Mouse (Mus musculus): ENCODE data around the gene Zfp27. TPM values are rescaled to one million over a fixed set of nuclear protein-coding genes. Genes with fewer than 3 reads are reported as not detected.
"Not testable (repeated sequence)": the region's sequence is repeated elsewhere in the genome, so short reads cannot be mapped to it uniquely, and the experiment has no call there.

Zfp27 gene
- polyA plus RNA-seq, 1 experiment from 2014 or later: 18.0 TPM

GRCm38 (mm10) chr7:29904101-29904500, 2.3 kb downstream of the Zfp27 start:
- Histone ChIP-seq H3K36me3 (ENCODE audit: control insufficient read depth, insufficient read depth) (peaks cover 14% of the 10 kb centered on the region), H3K4me2 (ENCODE audit: low read length) (no peak overlapping the region)
- 91% methylated on average over 4 of the region's 4 CpGs for WGBS

GRCm38 (mm10) chr7:29898351-29898750, 8.0 kb downstream of the Zfp27 start:
- no peaks in the 10 kb centered on the region for H3K4me1 ChIP-seq (replicated peaks; ENCODE audit: control insufficient read depth, insufficient read depth, low read length)
- no peaks in the 10 kb centered on the region for H3K27me3 ChIP-seq (replicated peaks; ENCODE audit: control insufficient read depth, insufficient read depth, low read length)
- no peak overlapping the region for H3K9ac ChIP-seq (replicated peaks; ENCODE audit: low read depth, low read length)
- H3K36me3 ChIP-seq (ENCODE audit: control insufficient read depth, insufficient read depth): peaks cover 65% of the 10 kb centered on the region
- H3K4me3 ChIP-seq (replicated peaks; ENCODE audit: low read length): no peak overlapping the region
- no peak for ATAC-seq
- no peak overlapping the region for H3K27ac ChIP-seq (ENCODE audit: low read length)
- no peak overlapping the region for H3K4me2 ChIP-seq (ENCODE audit: low read length)
- 97% methylated on average over 4 of the region's 4 CpGs for WGBS
- H3K9me3 ChIP-seq (ENCODE audit: control insufficient read depth, low read length): peaks cover 27% of the 10 kb centered on the region

More at GRCm38 (mm10) chr7:29904101-29904500, 2.3 kb downstream of the Zfp27 start:
- Histone ChIP-seq H3K9me3 (ENCODE audit: control insufficient read depth, low read length) (no peaks in the 10 kb centered on the region), H3K9ac (replicated peaks; ENCODE audit: low read depth, low read length) (no peak overlapping the region), H3K27me3 (replicated peaks; ENCODE audit: control insufficient read depth, insufficient read depth, low read length) (no peaks in the 10 kb centered on the region), H3K4me3 (replicated peaks; ENCODE audit: low read length) (no peak overlapping the region), H3K4me1 (replicated peaks; ENCODE audit: control insufficient read depth, insufficient read depth, low read length) (peaks cover 6% of the 10 kb centered on the region), H3K27ac (ENCODE audit: low read length) (no peak overlapping the region)
- ATAC-seq: no peak

- Histone ChIP-seq H3K4me2 (ENCODE audit: low read length) (no peak overlapping the region), H3K27ac (ENCODE audit: low read length) (no peak overlapping the region), H3K9me3 (ENCODE audit: control insufficient read depth, low read length) (peaks cover 30% of the 10 kb centered on the region), H3K4me1 (replicated peaks; ENCODE audit: control insufficient read depth, insufficient read depth, low read length) (no peaks in the 10 kb centered on the region), H3K27me3 (replicated peaks; ENCODE audit: control insufficient read depth, insufficient read depth, low read length) (no peaks in the 10 kb centered on the region), H3K4me3 (replicated peaks; ENCODE audit: low read length) (no peak overlapping the region), H3K36me3 (ENCODE audit: control insufficient read depth, insufficient read depth) (peaks cover 72% of the 10 kb centered on the region), H3K9ac (replicated peaks; ENCODE audit: low read depth, low read length) (no peak overlapping the region)
- 98% methylated on average over 4 of the region's 4 CpGs for WGBS
- no peak for ATAC-seq
Measured at GRCm38 (mm10) chr7:29892756-29893155, 13.6 kb downstream of the Zfp27 start.

- Histone ChIP-seq H3K27me3 (replicated peaks; ENCODE audit: control insufficient read depth, insufficient read depth, low read length) (no peaks in the 10 kb centered on the region), H3K9me3 (ENCODE audit: control insufficient read depth, low read length) (peaks cover 33% of the 10 kb centered on the region), H3K4me3 (replicated peaks; ENCODE audit: low read length) (no peak overlapping the region), H3K4me2 (ENCODE audit: low read length) (no peak overlapping the region), H3K4me1 (replicated peaks; ENCODE audit: control insufficient read depth, insufficient read depth, low read length) (no peaks in the 10 kb centered on the region), H3K9ac (replicated peaks; ENCODE audit: low read depth, low read length) (no peak overlapping the region), H3K36me3 (ENCODE audit: control insufficient read depth, insufficient read depth) (peaks cover 56% of the 10 kb centered on the region), H3K27ac (ENCODE audit: low read length) (no peak overlapping the region)
- no peak for ATAC-seq
- WGBS: 95% methylated on average over 7 of the region's 7 CpGs
Measured at GRCm38 (mm10) chr7:29890501-29890900, 15.9 kb downstream of the Zfp27 start.

- no peak overlapping the region for H3K4me2 ChIP-seq (ENCODE audit: low read length)
- no peak overlapping the region for H3K4me3 ChIP-seq (replicated peaks; ENCODE audit: low read length)
- H3K9ac ChIP-seq (replicated peaks; ENCODE audit: low read depth, low read length): no peak overlapping the region
- H3K36me3 ChIP-seq (ENCODE audit: control insufficient read depth, insufficient read depth): peaks cover 8% of the 10 kb centered on the region
- no peak overlapping the region for H3K27ac ChIP-seq (ENCODE audit: low read length)
- ATAC-seq: no peak
- 88% methylated on average over 7 of the region's 7 CpGs for WGBS
- H3K4me1 ChIP-seq (replicated peaks; ENCODE audit: control insufficient read depth, insufficient read depth, low read length): no peaks in the 10 kb centered on the region
- H3K9me3 ChIP-seq (ENCODE audit: control insufficient read depth, low read length): peaks cover 2% of the 10 kb centered on the region
- no peaks in the 10 kb centered on the region for H3K27me3 ChIP-seq (replicated peaks; ENCODE audit: control insufficient read depth, insufficient read depth, low read length)
Measured at GRCm38 (mm10) chr7:29880916-29881315, 25.5 kb downstream of the Zfp27 start.

GRCm38 (mm10) chr7:29880056-29880455, 26.3 kb downstream of the Zfp27 start:
- Histone ChIP-seq H3K9me3 (ENCODE audit: control insufficient read depth, low read length) (peaks cover 11% of the 10 kb centered on the region), H3K4me1 (replicated peaks; ENCODE audit: control insufficient read depth, insufficient read depth, low read length) (no peaks in the 10 kb centered on the region), H3K27ac (ENCODE audit: low read length) (no peak overlapping the region), H3K36me3 (ENCODE audit: control insufficient read depth, insufficient read depth) (peaks cover 17% of the 10 kb centered on the region), H3K9ac (replicated peaks; ENCODE audit: low read depth, low read length) (no peak overlapping the region), H3K27me3 (replicated peaks; ENCODE audit: control insufficient read depth, insufficient read depth, low read length) (no peaks in the 10 kb centered on the region), H3K4me3 (replicated peaks; ENCODE audit: low read length) (no peak overlapping the region), H3K4me2 (ENCODE audit: low read length) (no peak overlapping the region)
- 73% methylated on average over 7 of the region's 7 CpGs for WGBS
- ATAC-seq: no peak

- peaks cover 22% of the 10 kb centered on the region for H3K9me3 ChIP-seq (ENCODE audit: control insufficient read depth, low read length)
- peaks cover 28% of the 10 kb centered on the region for H3K36me3 ChIP-seq (ENCODE audit: control insufficient read depth, insufficient read depth)
Measured at GRCm38 (mm10) chr7:29877561-29877960, 28.8 kb downstream of the Zfp27 start.

GRCm38 (mm10) chr7:29874256-29874655, 32.1 kb downstream of the Zfp27 start:
- Histone ChIP-seq H3K4me2 (ENCODE audit: low read length) (no peak overlapping the region), H3K27ac (ENCODE audit: low read length) (no peak overlapping the region), H3K4me1 (replicated peaks; ENCODE audit: control insufficient read depth, insufficient read depth, low read length) (no peaks in the 10 kb centered on the region), H3K27me3 (replicated peaks; ENCODE audit: control insufficient read depth, insufficient read depth, low read length) (no peaks in the 10 kb centered on the region), H3K9ac (replicated peaks; ENCODE audit: low read depth, low read length) (no peak overlapping the region), H3K9me3 (ENCODE audit: control insufficient read depth, low read length) (peaks cover 25% of the 10 kb centered on the region), H3K36me3 (ENCODE audit: control insufficient read depth, insufficient read depth) (peaks cover 30% of the 10 kb centered on the region), H3K4me3 (replicated peaks; ENCODE audit: low read length) (no peak overlapping the region)
- ATAC-seq: no peak
- 92% methylated on average over 10 of the region's 10 CpGs for WGBS

More at GRCm38 (mm10) chr7:29877561-29877960, 28.8 kb downstream of the Zfp27 start:
- not testable (repeated sequence) for H3K27ac ChIP-seq (ENCODE audit: low read length); H3K4me1 ChIP-seq (replicated peaks; ENCODE audit: control insufficient read depth, insufficient read depth, low read length); H3K4me2 ChIP-seq (ENCODE audit: low read length); H3K9ac ChIP-seq (replicated peaks; ENCODE audit: low read depth, low read length); ATAC-seq; H3K27me3 ChIP-seq (replicated peaks; ENCODE audit: control insufficient read depth, insufficient read depth, low read length); H3K4me3 ChIP-seq (replicated peaks; ENCODE audit: low read length)
- 94% methylated on average over 9 of the region's 9 CpGs for WGBS

GRCm38 (mm10) chr7:29861660-29862059, 44.7 kb downstream of the Zfp27 start:
- H3K27me3 ChIP-seq (replicated peaks; ENCODE audit: control insufficient read depth, insufficient read depth, low read length): no peaks in the 10 kb centered on the region
- H3K27ac ChIP-seq (ENCODE audit: low read length): no peak overlapping the region
- H3K36me3 ChIP-seq (ENCODE audit: control insufficient read depth, insufficient read depth): peaks cover 5% of the 10 kb centered on the region; the same call in 1 of the 2 replicates
- peaks cover 10% of the 10 kb centered on the region for H3K4me1 ChIP-seq (replicated peaks; ENCODE audit: control insufficient read depth, insufficient read depth, low read length)
- no peaks in the 10 kb centered on the region for H3K9me3 ChIP-seq (ENCODE audit: control insufficient read depth, low read length)
- ATAC-seq: no peak
- no peak overlapping the region for H3K4me3 ChIP-seq (replicated peaks; ENCODE audit: low read length)
- no peak overlapping the region for H3K4me2 ChIP-seq (ENCODE audit: low read length)
- H3K9ac ChIP-seq (replicated peaks; ENCODE audit: low read depth, low read length): no peak overlapping the region
- 86% methylated on average over 7 of the region's 7 CpGs for WGBS

Data from forebrain, embryonic 16.5 days (tissue).